Mouse (Mus musculus): ENCODE data around the gene Hpse. TPM values are rescaled to one million over a fixed set of nuclear protein-coding genes. Genes with fewer than 3 reads are reported as not detected.

Gene Hpse
- polyA plus RNA-seq, 1 experiment, result 0.66 TPM

GRCm38 (mm10) chr5:100672403-100672802 is 47.1 kb downstream of the Hpse start:
- Histone ChIP-seq H3ac (ENCODE audit: control insufficient read depth, insufficient read length) (no peak overlapping the region), H3K79me2 (ENCODE audit: control insufficient read depth, insufficient read depth) (peaks cover 25% of the 10 kb centered on the region), H3K4me2 (ENCODE audit: low read depth) (no peak overlapping the region), H3K4me3 (no peak overlapping the region), H3K27me3 (ENCODE audit: control insufficient read depth, insufficient read depth, insufficient read length) (no peaks in the 10 kb centered on the region), H3K36me3 (ENCODE audit: control insufficient read depth, insufficient read depth) (no peaks in the 10 kb centered on the region)
- TF ChIP-seq REST (IDR thresholded peaks at IDR 0.05; ENCODE audit: insufficient read depth, insufficient read length), result no peak
- TF ChIP-seq E2F4 (IDR thresholded peaks at IDR 0.05; ENCODE audit: insufficient read depth), result no peak
- no peak for TF ChIP-seq CEBPB (IDR thresholded peaks at IDR 0.05; ENCODE audit: insufficient read depth, poor library complexity, severe bottlenecking)
- no peak for TF ChIP-seq TCF12 (IDR thresholded peaks at IDR 0.05; ENCODE audit: insufficient read depth, poor library complexity, severe bottlenecking)

- Histone ChIP-seq H3K4me2 (ENCODE audit: low read depth) (no peak overlapping the region), H3K4me3 (no peak overlapping the region), H3K27me3 (ENCODE audit: control insufficient read depth, insufficient read depth, insufficient read length) (no peaks in the 10 kb centered on the region), H3K79me2 (ENCODE audit: control insufficient read depth, insufficient read depth) (peaks cover 25% of the 10 kb centered on the region), H3K36me3 (ENCODE audit: control insufficient read depth, insufficient read depth) (peaks cover under 1% of the 10 kb centered on the region), H3ac (ENCODE audit: control insufficient read depth, insufficient read length) (no peak overlapping the region)
- TF ChIP-seq REST (IDR thresholded peaks at IDR 0.05; ENCODE audit: insufficient read depth, insufficient read length) (no peak), USF1 (IDR thresholded peaks at IDR 0.05; ENCODE audit: low read depth) (no peak), TCF3 (IDR thresholded peaks at IDR 0.05; ENCODE audit: insufficient read length, low read depth) (no peak), MAX (IDR thresholded peaks at IDR 0.05; ENCODE audit: low read depth) (no peak), POLR2A (IDR thresholded peaks at IDR 0.05; ENCODE audit: insufficient read length, low read depth) (no peak), TCF12 (IDR thresholded peaks at IDR 0.05; ENCODE audit: insufficient read depth, poor library complexity, severe bottlenecking) (no peak), E2F4 (IDR thresholded peaks at IDR 0.05; ENCODE audit: insufficient read depth) (no peak), CEBPB (IDR thresholded peaks at IDR 0.05; ENCODE audit: insufficient read depth, poor library complexity, severe bottlenecking) (no peak), MYOG (IDR thresholded peaks at IDR 0.05; ENCODE audit: control insufficient read depth in 1 of 3, insufficient read depth in 1 of 3, insufficient read length in 2 of 3, low read depth in 2 of 3) (no peak), MYOD1 (IDR thresholded peaks at IDR 0.05; ENCODE audit: control insufficient read depth in 1 of 3, insufficient read length in 2 of 3, low read depth in 2 of 3) (no peak), SRF (IDR thresholded peaks at IDR 0.05; ENCODE audit: control insufficient read depth, insufficient read length, low read depth) (no peak), POLR2AphosphoS2 (IDR thresholded peaks at IDR 0.05; ENCODE audit: insufficient read length, low read depth) (no peak)
Measured at GRCm38 (mm10) chr5:100671897-100672296, 47.6 kb downstream of the Hpse start.

GRCm38 (mm10) chr5:100671398-100671797 is 48.1 kb downstream of the Hpse start:
- no peak overlapping the region for H3K4me3 ChIP-seq
- no peaks in the 10 kb centered on the region for H3K27me3 ChIP-seq (ENCODE audit: control insufficient read depth, insufficient read depth, insufficient read length)
- TF ChIP-seq MYOD1 (IDR thresholded peaks at IDR 0.05; ENCODE audit: control insufficient read depth in 1 of 3, insufficient read length in 2 of 3, low read depth in 2 of 3) (no peak), E2F4 (IDR thresholded peaks at IDR 0.05; ENCODE audit: insufficient read depth) (no peak), TCF12 (IDR thresholded peaks at IDR 0.05; ENCODE audit: insufficient read depth, poor library complexity, severe bottlenecking) (no peak), SRF (IDR thresholded peaks at IDR 0.05; ENCODE audit: control insufficient read depth, insufficient read length, low read depth) (no peak), POLR2A (IDR thresholded peaks at IDR 0.05; ENCODE audit: insufficient read length, low read depth) (no peak), CEBPB (IDR thresholded peaks at IDR 0.05; ENCODE audit: insufficient read depth, poor library complexity, severe bottlenecking) (no peak), POLR2AphosphoS2 (IDR thresholded peaks at IDR 0.05; ENCODE audit: insufficient read length, low read depth) (no peak)
- no peak overlapping the region for H3K4me2 ChIP-seq (ENCODE audit: low read depth)
- H3ac ChIP-seq (ENCODE audit: control insufficient read depth, insufficient read length), result no peak overlapping the region
- H3K36me3 ChIP-seq (ENCODE audit: control insufficient read depth, insufficient read depth), result peaks cover 6% of the 10 kb centered on the region
- peaks cover 25% of the 10 kb centered on the region for H3K79me2 ChIP-seq (ENCODE audit: control insufficient read depth, insufficient read depth)

- Histone ChIP-seq H3K36me3 (ENCODE audit: control insufficient read depth, insufficient read depth) (peaks cover 18% of the 10 kb centered on the region), H3K27me3 (ENCODE audit: control insufficient read depth, insufficient read depth, insufficient read length) (no peaks in the 10 kb centered on the region), H3K79me2 (ENCODE audit: control insufficient read depth, insufficient read depth) (peaks cover 18% of the 10 kb centered on the region), H3ac (ENCODE audit: control insufficient read depth, insufficient read length) (no peak overlapping the region), H3K4me2 (ENCODE audit: low read depth) (no peak overlapping the region), H3K4me3 (no peak overlapping the region)
- TF ChIP-seq TCF3 (IDR thresholded peaks at IDR 0.05; ENCODE audit: insufficient read length, low read depth), result no peak
- TF ChIP-seq MYOD1 (IDR thresholded peaks at IDR 0.05; ENCODE audit: control insufficient read depth in 1 of 3, insufficient read length in 2 of 3, low read depth in 2 of 3), result no peak
- no peak for TF ChIP-seq SRF (IDR thresholded peaks at IDR 0.05; ENCODE audit: control insufficient read depth, insufficient read length, low read depth)
- no peak for TF ChIP-seq POLR2A (IDR thresholded peaks at IDR 0.05; ENCODE audit: insufficient read length, low read depth)
- TF ChIP-seq USF1 (IDR thresholded peaks at IDR 0.05; ENCODE audit: low read depth), result no peak
- no peak for TF ChIP-seq REST (IDR thresholded peaks at IDR 0.05; ENCODE audit: insufficient read depth, insufficient read length)
- no peak for TF ChIP-seq TCF12 (IDR thresholded peaks at IDR 0.05; ENCODE audit: insufficient read depth, poor library complexity, severe bottlenecking)
- no peak for TF ChIP-seq MYOG (IDR thresholded peaks at IDR 0.05; ENCODE audit: control insufficient read depth in 1 of 3, insufficient read depth in 1 of 3, insufficient read length in 2 of 3, low read depth in 2 of 3)
- TF ChIP-seq CEBPB (IDR thresholded peaks at IDR 0.05; ENCODE audit: insufficient read depth, poor library complexity, severe bottlenecking), result no peak
- no peak for TF ChIP-seq MAX (IDR thresholded peaks at IDR 0.05; ENCODE audit: low read depth)
- TF ChIP-seq E2F4 (IDR thresholded peaks at IDR 0.05; ENCODE audit: insufficient read depth), result no peak
- no peak for TF ChIP-seq POLR2AphosphoS2 (IDR thresholded peaks at IDR 0.05; ENCODE audit: insufficient read length, low read depth)
Measured at GRCm38 (mm10) chr5:100666965-100667364, 52.6 kb downstream of the Hpse start.

GRCm38 (mm10) chr5:100663854-100664253 is 55.7 kb downstream of the Hpse start:
- Histone ChIP-seq H3K4me3 (no peak overlapping the region), H3K36me3 (ENCODE audit: control insufficient read depth, insufficient read depth) (peaks cover 20% of the 10 kb centered on the region), H3ac (ENCODE audit: control insufficient read depth, insufficient read length) (no peak overlapping the region), H3K79me2 (ENCODE audit: control insufficient read depth, insufficient read depth) (peaks cover 3% of the 10 kb centered on the region), H3K4me2 (ENCODE audit: low read depth) (no peak overlapping the region), H3K27me3 (ENCODE audit: control insufficient read depth, insufficient read depth, insufficient read length) (no peaks in the 10 kb centered on the region)
- TF ChIP-seq TCF3 (IDR thresholded peaks at IDR 0.05; ENCODE audit: insufficient read length, low read depth) (no peak), SRF (IDR thresholded peaks at IDR 0.05; ENCODE audit: control insufficient read depth, insufficient read length, low read depth) (no peak), MYOG (IDR thresholded peaks at IDR 0.05; ENCODE audit: control insufficient read depth in 1 of 3, insufficient read depth in 1 of 3, insufficient read length in 2 of 3, low read depth in 2 of 3) (no peak), TCF12 (IDR thresholded peaks at IDR 0.05; ENCODE audit: insufficient read depth, poor library complexity, severe bottlenecking) (no peak), E2F4 (IDR thresholded peaks at IDR 0.05; ENCODE audit: insufficient read depth) (no peak), POLR2AphosphoS2 (IDR thresholded peaks at IDR 0.05; ENCODE audit: insufficient read length, low read depth) (no peak), MAX (IDR thresholded peaks at IDR 0.05; ENCODE audit: low read depth) (no peak), REST (IDR thresholded peaks at IDR 0.05; ENCODE audit: insufficient read depth, insufficient read length) (no peak), USF1 (IDR thresholded peaks at IDR 0.05; ENCODE audit: low read depth) (no peak), POLR2A (IDR thresholded peaks at IDR 0.05; ENCODE audit: insufficient read length, low read depth) (no peak)
